Mouse (Mus musculus): ENCODE measurements around the gene Serinc3.
A peak's percentile ranks its signal among the peaks of the same experiment; 100 is the strongest.
"Not testable (repeated sequence)": the region's sequence is repeated elsewhere in the genome, so short reads cannot be mapped to it uniquely, and the experiment has no call there.

Serinc3 gene

GRCm38 (mm10) chr2:163644575-163645385 lies at the start of gene Serinc3:
TSS of gene Serinc3 (minus strand) at chr2:163645131.
- DNase-seq = peak; percentile 98

- no peak for DNase-seq
These were observed 48.9 kb upstream of the Serinc3 start for GRCm38 (mm10) chr2:163693716-163694314.

GRCm38 (mm10) chr2:163692873-163693612 lies 48.1 kb upstream of the Serinc3 start:
- DNase-seq = no peak

- no peak for DNase-seq
These were observed 47.1 kb upstream of the Serinc3 start for GRCm38 (mm10) chr2:163691846-163692605.

GRCm38 (mm10) chr2:163690409-163691304 lies 45.7 kb upstream of the Serinc3 start:
- DNase-seq = no peak

GRCm38 (mm10) chr2:163689771-163690170 lies 44.8 kb upstream of the Serinc3 start:
- DNase-seq = no peak

- DNase-seq = not testable (repeated sequence)
These were observed 43.4 kb upstream of the Serinc3 start for GRCm38 (mm10) chr2:163688377-163688776.

GRCm38 (mm10) chr2:163686886-163687285 lies 42.0 kb upstream of the Serinc3 start:
- no peak for DNase-seq

- DNase-seq = no peak
These were observed 41.3 kb upstream of the Serinc3 start for GRCm38 (mm10) chr2:163686233-163686632.

- DNase-seq = peak; percentile 76
These were observed 40.9 kb upstream of the Serinc3 start for GRCm38 (mm10) chr2:163685761-163686200.

GRCm38 (mm10) chr2:163685287-163685686 lies 40.4 kb upstream of the Serinc3 start:
- DNase-seq = no peak

GRCm38 (mm10) chr2:163682344-163682743 lies 37.4 kb upstream of the Serinc3 start:
- no peak for DNase-seq

GRCm38 (mm10) chr2:163676745-163677144 lies 31.8 kb upstream of the Serinc3 start:
- no peak for DNase-seq

GRCm38 (mm10) chr2:163676321-163676720 lies 31.4 kb upstream of the Serinc3 start:
- DNase-seq = no peak

- DNase-seq = no peak
These were observed 30.7 kb upstream of the Serinc3 start for GRCm38 (mm10) chr2:163675662-163676061.

GRCm38 (mm10) chr2:163675144-163675619 lies 30.3 kb upstream of the Serinc3 start:
- peak; percentile 71 for DNase-seq

- no peak for DNase-seq
These were observed 29.5 kb upstream of the Serinc3 start for GRCm38 (mm10) chr2:163674397-163674796.

- no peak for DNase-seq
These were observed 26.1 kb upstream of the Serinc3 start for GRCm38 (mm10) chr2:163670872-163671594.

GRCm38 (mm10) chr2:163667045-163667444 lies 22.1 kb upstream of the Serinc3 start:
- DNase-seq = no peak

- no peak for DNase-seq
These were observed 19.0 kb upstream of the Serinc3 start for GRCm38 (mm10) chr2:163663930-163664329.
